Mouse (Mus musculus) layer of hippocampus, adult 2 months (tissue): ENCODE measurements around the gene Odf3l2. TPM values are rescaled to one million over a fixed set of nuclear protein-coding genes. Genes with fewer than 3 reads are reported as not detected.
A peak's percentile ranks its signal among the peaks of the same experiment; 100 is the strongest.

Experiments used
- DNase-seq, 2 experiments: peaks; one replicate each; pipeline ENCODE4 v3.0.0; 2022; ENCODE audit warnings: low spot score in 2 of 2
- H3K27ac ChIP-seq: fragments of 200-600 bp; 2 replicates; pipeline ENCODE4 v1.8.1; 2022
- H3K4me3 ChIP-seq: fragments of 200-600 bp; 2 replicates; pipeline ENCODE4 v1.8.1; 2022; ENCODE audit warnings: mild to moderate bottlenecking
- CTCF ChIP-seq: fragments of 200-600 bp; conservative IDR thresholded peaks from 2 replicates; pipeline ENCODE4 v1.8.1; 2022; ENCODE audit warnings: antibody characterized with exemption, mild to moderate bottlenecking, moderate library complexity
- total RNA-seq, 2 experiments: library from RNA; stranded (reverse); gene quantifications; 2 replicates each; pipeline ENCODE4 v1.2.3; 2021

Odf3l2 gene
- total RNA-seq, 2 experiments from 2014 or later: 0.29 to 0.38 TPM

- H3K4me3 ChIP-seq: no peak overlapping the region
- no peak for TF ChIP-seq CTCF
- DNase-seq: no peak
Measured at GRCm38 (mm10) chr10:79633006-79633777, 12.3 kb downstream of the Odf3l2 start.

GRCm38 (mm10) chr10:79631432-79631831 is 14.1 kb downstream of the Odf3l2 start:
- H3K4me3 ChIP-seq: no peak overlapping the region
- peak overlapping the region; percentile 54; the same call in 1 of the 2 replicates for H3K27ac ChIP-seq
- DNase-seq: peak; percentile 68 to 70
- TF ChIP-seq CTCF: no peak

More at GRCm38 (mm10) chr10:79633006-79633777, 12.3 kb downstream of the Odf3l2 start:
- H3K27ac ChIP-seq: peak overlapping the region; percentile 75

- DNase-seq: no peak
- H3K4me3 ChIP-seq: no peak overlapping the region
- H3K27ac ChIP-seq: peak overlapping the region; percentile 43; the same call in 1 of the 2 replicates
- no peak for TF ChIP-seq CTCF
Measured at GRCm38 (mm10) chr10:79628377-79628776, 17.2 kb downstream of the Odf3l2 start.

- H3K27ac ChIP-seq: no peak overlapping the region
- no peak for TF ChIP-seq CTCF
- no peak for DNase-seq
- no peak overlapping the region for H3K4me3 ChIP-seq
Measured at GRCm38 (mm10) chr10:79626156-79626555, 19.4 kb downstream of the Odf3l2 start.

- no peak for TF ChIP-seq CTCF
- Histone ChIP-seq H3K27ac (no peak overlapping the region), H3K4me3 (no peak overlapping the region)
- DNase-seq: no peak
Measured at GRCm38 (mm10) chr10:79625398-79625797, 20.1 kb downstream of the Odf3l2 start.

- TF ChIP-seq CTCF: no peak
- no peak overlapping the region for H3K4me3 ChIP-seq
- no peak for DNase-seq
- H3K27ac ChIP-seq: no peak overlapping the region
Measured at GRCm38 (mm10) chr10:79623950-79624349, 21.6 kb downstream of the Odf3l2 start.

- TF ChIP-seq CTCF: no peak
- Histone ChIP-seq H3K4me3 (no peak overlapping the region), H3K27ac (peak overlapping the region; percentile 74)
- DNase-seq: no peak
Measured at GRCm38 (mm10) chr10:79616376-79616775, 29.2 kb downstream of the Odf3l2 start.

GRCm38 (mm10) chr10:79615860-79616259 is 29.7 kb downstream of the Odf3l2 start:
- DNase-seq: peak in 1 of 2 experiments; percentile 51
- H3K4me3 ChIP-seq: no peak overlapping the region
- peak overlapping the region; percentile 74 for H3K27ac ChIP-seq
- TF ChIP-seq CTCF: no peak

GRCm38 (mm10) chr10:79614305-79614643 is 31.3 kb downstream of the Odf3l2 start:
- Histone ChIP-seq H3K4me3 (peak overlapping the region; percentile 62), H3K27ac (peak overlapping the region; percentile 81; the same call in 1 of the 2 replicates)
- DNase-seq: no peak
- no peak for TF ChIP-seq CTCF

GRCm38 (mm10) chr10:79613578-79614304 is 31.8 kb downstream of the Odf3l2 start, which contains the start of gene C2cd4c:
Gene C2cd4c (minus strand): TSS chr10:79614025.
- TF ChIP-seq CTCF: no peak
- H3K4me3 ChIP-seq: peak within 1 kb of the TSS; percentile 62
- H3K27ac ChIP-seq: peak within 1 kb of the TSS; percentile 81
- DNase-seq: peak; percentile 70 to 78

GRCm38 (mm10) chr10:79612192-79613135 is 33.1 kb downstream of the Odf3l2 start:
- TF ChIP-seq CTCF: peak; percentile 65
- Histone ChIP-seq H3K27ac (peak overlapping the region; percentile 81; the same call in 1 of the 2 replicates), H3K4me3 (peak overlapping the region; percentile 62)
- no peak for DNase-seq

- no peak for DNase-seq
- Histone ChIP-seq H3K4me3 (no peak overlapping the region), H3K27ac (no peak overlapping the region)
- no peak for TF ChIP-seq CTCF
Measured at GRCm38 (mm10) chr10:79611296-79611695, 34.2 kb downstream of the Odf3l2 start.
